Mouse (Mus musculus) myocyte (in vitro differentiated cells): ENCODE measurements around the gene Atp13a5.

ENCODE experiments used
- CEBPB ChIP-seq: IDR thresholded peaks from 2 replicates; pipeline ENCODE4 v1.6.1; 2011; ENCODE audit warnings: mild to moderate bottlenecking, moderate library complexity; ENCODE audit not compliant: poor library complexity, insufficient read depth, severe bottlenecking
- E2F4 ChIP-seq: IDR thresholded peaks from one replicate; pipeline ENCODE4 v1.6.1; 2011; ENCODE audit warnings: mild to moderate bottlenecking, control low read depth, moderate library complexity; ENCODE audit not compliant: insufficient read depth
- MAX ChIP-seq: IDR thresholded peaks from one replicate; pipeline ENCODE4 v1.6.1; 2011; ENCODE audit warnings: low read depth, mild to moderate bottlenecking, control low read depth
- MYOD1 ChIP-seq, 3 experiments: IDR thresholded peaks; one replicate each; pipeline ENCODE4 v1.6.1; 2011; ENCODE audit warnings: control low read depth in 2 of 3, low read depth in 2 of 3, mild to moderate bottlenecking in 2 of 3, moderate library complexity in 1 of 3; ENCODE audit not compliant: insufficient read length in 2 of 3, control insufficient read depth in 1 of 3
- MYOG ChIP-seq, 3 experiments: IDR thresholded peaks; one replicate each; pipeline ENCODE4 v1.6.1; 2011; ENCODE audit warnings: control low read depth in 2 of 3, low read depth in 2 of 3, mild to moderate bottlenecking in 2 of 3; ENCODE audit not compliant: insufficient read length in 2 of 3, control insufficient read depth in 1 of 3, insufficient read depth in 1 of 3
- POLR2A ChIP-seq: IDR thresholded peaks from one replicate; pipeline ENCODE4 v1.6.1; 2011; ENCODE audit warnings: low read depth, mild to moderate bottlenecking, control low read depth, moderate library complexity; ENCODE audit not compliant: insufficient read length
- POLR2AphosphoS2 ChIP-seq: IDR thresholded peaks from one replicate; pipeline ENCODE4 v1.6.1; 2011; ENCODE audit warnings: low read depth, control low read depth; ENCODE audit not compliant: insufficient read length
- REST ChIP-seq: IDR thresholded peaks from one replicate; pipeline ENCODE4 v1.6.1; 2011; ENCODE audit warnings: mild to moderate bottlenecking, control low read depth, moderate library complexity; ENCODE audit not compliant: insufficient read depth, insufficient read length
- SRF ChIP-seq: IDR thresholded peaks from one replicate; pipeline ENCODE4 v1.6.1; 2011; ENCODE audit warnings: low read depth; ENCODE audit not compliant: control insufficient read depth, insufficient read length
- TCF12 ChIP-seq: IDR thresholded peaks from one replicate; pipeline ENCODE4 v1.6.1; 2011; ENCODE audit warnings: mild to moderate bottlenecking, control low read depth; ENCODE audit not compliant: poor library complexity, insufficient read depth, severe bottlenecking
- TCF3 ChIP-seq: IDR thresholded peaks from one replicate; pipeline ENCODE4 v1.6.1; 2011; ENCODE audit warnings: low read depth, control low read depth; ENCODE audit not compliant: insufficient read length
- USF1 ChIP-seq: IDR thresholded peaks from one replicate; pipeline ENCODE4 v1.6.1; 2011; ENCODE audit warnings: low read depth, mild to moderate bottlenecking, control low read depth, moderate library complexity

DNA sequence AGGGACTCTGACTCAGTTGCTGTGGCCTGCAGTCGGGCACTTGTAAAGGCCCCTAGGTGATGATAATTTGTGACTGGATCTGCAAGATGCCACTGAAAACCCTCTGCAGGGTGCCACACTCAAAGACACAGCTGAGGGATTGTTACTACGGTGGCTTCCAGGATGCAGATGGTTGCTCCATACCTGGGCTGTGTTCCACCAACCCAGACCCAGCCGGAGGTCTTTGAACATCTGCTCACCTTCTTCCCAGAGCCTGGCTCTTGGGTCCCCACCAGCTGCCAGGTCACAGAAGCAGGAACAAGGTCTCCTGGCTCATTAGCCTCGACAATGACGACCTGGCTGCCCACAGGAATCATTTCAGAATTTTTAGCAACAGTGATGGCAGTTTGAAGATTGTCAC is 97.8 kb downstream of the Atp13a5 start:
- TF ChIP-seq USF1 (no peak), POLR2A (no peak), REST (no peak), E2F4 (no peak), POLR2AphosphoS2 (no peak), MAX (no peak), TCF3 (no peak), MYOD1 (IDR thresholded peaks at IDR 0.05; ENCODE audit: control insufficient read depth in 1 of 3, insufficient read length in 2 of 3, low read depth in 2 of 3) (no peak), SRF (no peak), CEBPB (no peak), TCF12 (no peak), MYOG (IDR thresholded peaks at IDR 0.05; ENCODE audit: control insufficient read depth in 1 of 3, insufficient read depth in 1 of 3, insufficient read length in 2 of 3, low read depth in 2 of 3) (no peak)
